Mouse (Mus musculus) embryonic facial prominence, embryonic 13.5 days (tissue): ENCODE data around the gene Lin37. TPM values are rescaled to one million over a fixed set of nuclear protein-coding genes. Genes with fewer than 3 reads are reported as not detected.
A peak's percentile ranks its signal among the peaks of the same experiment; 100 is the strongest.

ENCODE experiments used
- ATAC-seq: fragments of 200-750 bp; cut with Nextera tagmentation; 2 replicates; pipeline ENCODE4 v1.8.0; 2017; ENCODE audit warnings: low read depth; ENCODE audit not compliant: insufficient number of reproducible peaks, insufficient read depth, low FRiP score, low TSS enrichment
- H3K27ac ChIP-seq: fragments of 300-500 bp; sonication (generic); 2 replicates; pipeline ENCODE4 v1.5.1; 2015; ENCODE audit warnings: moderate library complexity, mild to moderate bottlenecking, inconsistent platforms
- H3K27me3 ChIP-seq: fragments of 300-500 bp; sonication (generic); 2 replicates; pipeline ENCODE4 v1.6.1; 2015; ENCODE audit warnings: mild to moderate bottlenecking, inconsistent platforms
- H3K36me3 ChIP-seq: fragments of 300-500 bp; sonication (generic); 2 replicates; pipeline ENCODE4 v1.6.1; 2015; ENCODE audit warnings: mild to moderate bottlenecking, inconsistent platforms
- H3K4me1 ChIP-seq: fragments of 300-500 bp; sonication (generic); 2 replicates; pipeline ENCODE4 v1.6.1; 2015; ENCODE audit warnings: inconsistent platforms
- H3K4me2 ChIP-seq: fragments of 300-500 bp; sonication (generic); 2 replicates; pipeline ENCODE4 v1.6.1; 2015; ENCODE audit warnings: moderate library complexity, mild to moderate bottlenecking, inconsistent platforms
- H3K4me3 ChIP-seq: fragments of 300-500 bp; sonication (generic); 2 replicates; pipeline ENCODE4 v1.5.1; 2015; ENCODE audit warnings: mild to moderate bottlenecking, inconsistent platforms
- H3K9ac ChIP-seq: fragments of 300-500 bp; sonication (generic); 2 replicates; pipeline ENCODE4 v1.6.1; 2015; ENCODE audit warnings: mild to moderate bottlenecking, inconsistent platforms
- H3K9me3 ChIP-seq: fragments of 300-500 bp; sonication (generic); 2 replicates; pipeline ENCODE4 v1.6.1; 2016; ENCODE audit warnings: inconsistent platforms
- WGBS: fragments of 180-500 bp; shearing (Covaris S2); methylation state at CpG from one replicate; pipeline ENCODE4 v1.1.7; 2015; ENCODE audit warnings: mixed read lengths; 5-methylcytosine and 5-hydroxymethylcytosine counted together
- polyA plus RNA-seq: library from polyadenylated mRNA; unstranded; fragments of >200 nt; fragmentation: Nextera tagmentation; extraction: Ambion mirVana; gene quantifications from 2 replicates; pipeline ENCODE4 v1.2.1, GENCODE M21; 2015

The Lin37 gene
- polyA plus RNA-seq, 1 experiment from 2014 or later = 47.7 TPM

DNA sequence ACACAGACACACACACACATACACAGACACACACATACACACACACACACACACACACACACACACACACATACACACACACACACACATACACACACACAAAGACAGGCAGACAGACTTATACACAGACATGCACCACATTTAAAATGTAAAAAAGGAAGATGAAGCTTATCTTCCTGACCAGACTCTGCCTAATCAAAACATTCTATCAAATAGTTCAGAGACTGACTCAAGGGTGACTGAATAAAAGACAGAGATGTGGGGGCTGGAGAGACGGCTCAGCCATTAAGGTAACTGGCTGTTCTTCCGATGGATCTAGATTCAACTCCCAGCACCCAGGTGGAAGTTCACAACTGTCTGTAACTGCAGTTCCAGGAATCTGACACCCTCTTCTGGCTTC, 15.3 kb downstream of the Lin37 start:
- H3K4me3 ChIP-seq = no peak overlapping the region
- no peak for ATAC-seq
- 93% methylated on average over 2 of the region's 2 CpGs for WGBS
- no peaks in the 10 kb centered on the region for H3K4me1 ChIP-seq
- H3K27ac ChIP-seq = no peak overlapping the region
- no peaks in the 10 kb centered on the region for H3K27me3 ChIP-seq
- H3K9ac ChIP-seq = no peak overlapping the region
- no peak overlapping the region for H3K4me2 ChIP-seq
- H3K9me3 ChIP-seq = no peaks in the 10 kb centered on the region
- H3K36me3 ChIP-seq = peaks cover 58% of the 10 kb centered on the region

DNA sequence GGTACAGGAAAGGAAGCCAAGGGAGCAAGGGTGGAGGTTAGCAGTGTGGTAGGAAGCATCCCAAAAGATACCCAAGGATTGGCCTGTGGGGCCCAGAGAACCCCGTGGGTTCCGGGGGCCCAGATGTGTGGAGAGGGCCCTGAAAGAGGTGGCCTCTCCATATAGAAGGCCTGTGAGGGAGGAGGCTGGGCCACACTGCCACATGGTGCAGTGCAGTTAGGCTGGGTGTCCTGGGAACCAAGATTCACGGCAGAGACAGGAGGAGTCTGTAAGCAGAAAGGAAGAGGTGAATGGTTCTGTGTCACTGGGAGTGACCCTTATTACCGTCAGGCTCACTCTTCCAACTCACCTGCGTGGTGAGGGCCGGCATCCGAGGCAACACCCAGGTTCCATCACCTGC, 19.1 kb downstream of the Lin37 start:
- H3K4me2 ChIP-seq = no peak overlapping the region
- H3K27ac ChIP-seq = no peak overlapping the region
- H3K9me3 ChIP-seq = no peaks in the 10 kb centered on the region
- peaks cover 43% of the 10 kb centered on the region for H3K36me3 ChIP-seq
- 0 out of 2 replicates have a peak overlapping the region, but pooled peaks have one; percentile 27 for H3K9ac ChIP-seq
- ATAC-seq = no peak
- 92% methylated on average over 7 of the region's 7 CpGs for WGBS
- no peaks in the 10 kb centered on the region for H3K27me3 ChIP-seq
- H3K4me3 ChIP-seq = no peak overlapping the region
- peaks cover under 1% of the 10 kb centered on the region for H3K4me1 ChIP-seq

DNA sequence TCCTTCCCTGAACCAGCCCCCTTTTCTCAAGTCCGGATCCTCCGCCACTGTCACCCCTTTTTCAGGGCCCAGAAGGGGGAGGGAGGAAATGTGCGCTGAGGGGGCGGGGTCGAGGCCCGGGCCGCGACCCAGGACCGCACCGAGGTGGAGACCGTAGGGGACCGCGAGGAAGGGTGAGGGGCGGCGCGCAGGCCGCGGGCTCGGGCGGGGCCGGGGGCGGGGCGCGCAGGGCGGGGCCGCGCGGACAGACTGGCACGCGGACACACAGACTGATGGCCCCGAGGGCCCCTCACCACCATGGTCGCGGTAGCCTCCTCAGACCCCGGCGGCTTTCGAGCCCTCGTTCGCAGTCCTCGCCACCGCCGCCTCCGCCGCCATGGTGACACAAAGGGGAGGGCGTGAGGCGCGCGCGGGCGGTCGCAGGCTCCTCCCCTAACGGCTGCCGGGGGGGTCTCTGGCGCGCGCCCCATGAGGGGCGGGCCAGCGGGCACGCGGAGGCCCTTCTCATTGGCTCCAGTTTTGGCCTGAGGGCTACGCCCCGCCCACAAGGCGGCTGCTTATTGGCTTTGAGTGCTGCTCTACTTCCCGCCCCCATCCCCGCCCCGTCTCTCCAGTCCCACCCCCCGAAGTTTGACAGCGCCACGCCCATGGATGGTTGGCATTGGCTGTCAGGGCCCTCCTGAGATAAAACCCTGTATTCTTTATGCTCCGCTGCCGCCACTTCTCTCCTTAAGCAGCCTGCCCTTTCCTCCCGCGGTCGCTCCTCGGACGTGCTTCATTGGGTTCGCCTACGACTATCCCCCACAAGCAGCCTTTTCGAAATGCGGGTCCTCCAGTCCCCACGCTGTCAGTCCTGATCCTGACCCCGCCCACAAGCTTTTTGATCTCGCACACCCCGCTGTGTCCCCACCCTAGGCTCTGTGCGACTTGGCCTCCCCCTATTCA, 24.7 kb downstream of the Lin37 start, which contains the start of gene Arhgap33:
Arhgap33 (minus strand) TSS at position 428 of the 945 bp plus-strand sequence.
- peak within 1 kb of the TSS; percentile 71 for H3K27ac ChIP-seq

DNA sequence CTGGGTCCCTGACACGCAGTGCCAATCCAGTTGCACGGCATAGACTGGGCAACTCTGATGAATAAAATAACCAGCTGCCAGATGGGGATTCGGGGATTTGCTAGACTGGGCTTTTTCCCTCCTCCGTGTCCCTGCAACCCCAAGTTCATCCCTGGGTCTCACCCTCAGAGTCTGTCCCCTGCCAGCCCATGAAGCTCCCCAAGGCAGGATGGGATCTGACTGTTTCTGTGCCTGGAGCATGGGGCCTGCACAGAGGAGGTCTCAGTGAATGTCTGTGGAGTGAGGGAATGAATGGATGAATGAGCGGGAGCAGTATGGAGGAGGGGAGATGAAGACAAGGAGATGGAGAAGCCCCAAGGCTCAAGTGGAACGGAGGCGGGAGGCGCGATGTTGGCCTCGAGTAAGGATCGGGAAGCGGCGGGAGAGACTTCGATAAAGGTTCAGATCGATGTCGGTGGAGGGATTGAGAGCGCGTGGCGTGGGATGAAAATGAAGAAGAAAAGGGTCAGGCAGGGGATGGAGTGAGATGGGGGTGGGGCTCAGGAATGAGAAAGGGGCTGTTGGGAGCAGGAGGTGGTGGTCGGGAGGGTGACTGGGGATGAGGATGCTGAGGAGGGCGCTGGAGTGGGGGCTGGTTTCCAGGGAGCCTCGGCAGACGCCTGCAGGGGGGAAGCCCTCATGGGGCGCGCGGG, 25.6 kb downstream of the Lin37 start:
- peaks cover 40% of the 10 kb centered on the region for H3K36me3 ChIP-seq
- ATAC-seq = no peak
- H3K27ac ChIP-seq = peak overlapping the region; percentile 71

More for the DNA sequence above, 24.7 kb downstream of the Lin37 start, which contains the start of gene Arhgap33:
- Histone ChIP-seq H3K9me3 (no peaks in the 10 kb centered on the region), H3K4me3 (peak within 1 kb of the TSS; percentile 70), H3K9ac (peak within 1 kb of the TSS; percentile 78), H3K36me3 (peaks cover 40% of the 10 kb centered on the region), H3K27me3 (no peaks in the 10 kb centered on the region), H3K4me1 (peaks cover 34% of the 10 kb centered on the region), H3K4me2 (peak within 1 kb of the TSS; percentile 76)
- WGBS = 2% methylated on average over 43 of the region's 84 CpGs
- ATAC-seq = peak; percentile 87

DNA sequence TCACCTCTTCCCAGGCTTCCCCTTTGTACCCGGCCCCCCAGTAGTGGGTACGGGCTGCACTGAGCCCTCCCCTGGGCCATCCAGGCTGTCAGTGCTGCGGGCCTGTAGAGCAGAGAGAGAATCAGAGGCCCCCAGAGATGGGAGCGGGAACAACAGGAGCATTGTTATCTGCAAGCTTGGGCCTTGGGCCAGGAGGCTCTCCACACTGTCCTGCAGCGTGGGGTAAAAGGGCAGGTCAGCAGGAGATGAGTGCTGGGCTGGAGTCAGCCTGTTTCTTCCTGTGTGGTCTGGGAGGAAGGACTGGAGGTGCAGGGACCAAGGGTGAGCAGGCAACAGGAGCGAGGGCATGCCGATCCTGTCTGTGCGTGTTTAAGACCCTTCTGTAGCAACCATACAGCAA, 26.7 kb downstream of the Lin37 start:
- no peak overlapping the region; the same call in 1 of the 2 replicates for H3K4me3 ChIP-seq
- H3K4me2 ChIP-seq = peak overlapping the region; percentile 76
- H3K9me3 ChIP-seq = no peaks in the 10 kb centered on the region
- H3K27ac ChIP-seq = no peak overlapping the region
- no peak for ATAC-seq
- WGBS = 19% methylated on average over 8 of the region's 8 CpGs
- H3K9ac ChIP-seq = peak overlapping the region; percentile 78
- H3K36me3 ChIP-seq = peaks cover 43% of the 10 kb centered on the region
- H3K4me1 ChIP-seq = peaks cover 34% of the 10 kb centered on the region
- no peaks in the 10 kb centered on the region for H3K27me3 ChIP-seq

More for the DNA sequence above, 25.6 kb downstream of the Lin37 start:
- peak overlapping the region; percentile 78 for H3K9ac ChIP-seq
- no peaks in the 10 kb centered on the region for H3K27me3 ChIP-seq
- peak overlapping the region; percentile 70 for H3K4me3 ChIP-seq
- WGBS = 6% methylated on average over 25 of the region's 26 CpGs
- H3K9me3 ChIP-seq = no peaks in the 10 kb centered on the region
- H3K4me2 ChIP-seq = peak overlapping the region; percentile 76
- H3K4me1 ChIP-seq = peaks cover 34% of the 10 kb centered on the region

DNA sequence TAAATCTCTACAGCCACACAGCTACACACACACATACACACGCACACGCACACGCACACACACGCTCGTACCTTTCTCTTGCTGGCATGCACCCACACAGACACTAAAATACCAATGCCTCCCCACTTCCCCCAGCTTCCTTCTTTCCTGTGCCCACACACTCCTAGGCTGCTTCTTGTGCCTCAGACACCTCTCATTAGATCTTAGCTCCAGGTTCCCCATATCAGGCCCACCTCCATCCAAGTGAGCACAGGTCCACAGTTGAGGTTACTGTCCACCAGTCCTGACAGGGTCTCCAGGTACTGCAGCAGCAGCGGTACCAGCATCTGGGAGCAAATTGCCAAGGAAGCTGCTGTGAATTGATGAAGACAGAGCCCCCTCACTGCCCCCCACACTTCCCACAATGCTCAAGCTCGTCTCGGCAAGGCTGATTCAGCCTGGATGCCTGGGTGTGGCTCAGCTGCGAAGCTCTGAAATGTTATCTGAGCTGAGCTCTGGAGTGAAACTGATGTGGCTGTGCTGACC, 28.3 kb downstream of the Lin37 start:
- peaks cover 57% of the 10 kb centered on the region for H3K36me3 ChIP-seq

DNA sequence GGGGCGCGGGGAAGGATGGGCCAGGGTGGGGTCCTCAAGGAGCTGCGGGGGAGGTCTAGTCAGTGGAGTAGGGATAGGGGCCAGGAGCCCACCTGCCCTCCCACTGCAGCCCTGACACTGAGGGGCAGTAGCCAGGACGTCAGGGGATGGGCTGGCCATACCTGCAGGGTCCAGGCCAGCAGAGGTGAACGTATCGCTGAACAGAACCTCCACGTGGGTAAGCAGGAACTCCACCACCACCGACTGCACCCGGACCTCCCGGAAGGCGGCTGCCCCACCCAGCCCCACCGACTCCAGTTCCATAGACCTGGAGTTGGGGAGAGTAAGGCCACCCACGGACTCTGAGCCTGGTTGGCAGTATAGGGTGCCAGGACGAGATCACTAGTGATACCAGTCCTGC, 32.7 kb downstream of the Lin37 start:
- Histone ChIP-seq H3K4me3 (peak overlapping the region; percentile 27), H3K27ac (peak overlapping the region; percentile 84), H3K4me2 (peak overlapping the region; percentile 53), H3K27me3 (no peaks in the 10 kb centered on the region), H3K9me3 (no peaks in the 10 kb centered on the region), H3K36me3 (peaks cover 93% of the 10 kb centered on the region), H3K4me1 (peaks cover 26% of the 10 kb centered on the region), H3K9ac (peak overlapping the region; percentile 64; the same call in 1 of the 2 replicates)
- 78% methylated on average over 14 of the region's 14 CpGs for WGBS
- ATAC-seq = no peak

More for the DNA sequence above, 28.3 kb downstream of the Lin37 start:
- WGBS = 71% methylated on average over 9 of the region's 9 CpGs
- peak overlapping the region; percentile 78 for H3K9ac ChIP-seq
- no peaks in the 10 kb centered on the region for H3K9me3 ChIP-seq
- no peak overlapping the region for H3K4me2 ChIP-seq
- ATAC-seq = no peak
- H3K4me1 ChIP-seq = peaks cover 42% of the 10 kb centered on the region
- H3K27ac ChIP-seq = no peak overlapping the region
- no peak overlapping the region for H3K4me3 ChIP-seq
- H3K27me3 ChIP-seq = no peaks in the 10 kb centered on the region

DNA sequence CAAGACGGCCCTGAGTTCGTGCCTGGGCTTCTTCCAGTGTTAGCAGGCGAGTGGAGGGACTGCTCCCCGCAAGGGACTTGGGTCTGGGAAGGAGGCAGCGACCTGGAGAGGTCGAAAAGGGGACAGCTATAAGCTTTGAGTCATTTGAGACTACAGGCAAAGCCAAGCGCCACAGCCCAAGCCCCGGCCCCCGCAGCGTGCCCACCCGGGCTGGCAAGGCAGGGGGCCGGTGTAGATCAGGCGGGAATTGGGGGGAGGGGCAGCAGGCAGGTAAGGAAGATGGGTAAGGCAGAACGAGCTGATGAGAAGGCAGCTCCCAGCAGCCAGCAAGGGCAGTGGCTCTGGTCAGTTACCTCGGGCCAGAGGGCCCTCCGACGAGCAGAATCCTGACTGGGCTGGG, 33.2 kb downstream of the Lin37 start:
- H3K27me3 ChIP-seq = no peaks in the 10 kb centered on the region
- H3K27ac ChIP-seq = peak overlapping the region; percentile 84
- H3K4me3 ChIP-seq = peak overlapping the region; percentile 27
- 11% methylated on average over 17 of the region's 17 CpGs for WGBS
- H3K4me2 ChIP-seq = peak overlapping the region; percentile 53
- peaks cover 88% of the 10 kb centered on the region for H3K36me3 ChIP-seq
- ATAC-seq = no peak
- H3K9ac ChIP-seq = peak overlapping the region; percentile 64
- H3K4me1 ChIP-seq = peaks cover 23% of the 10 kb centered on the region
- no peaks in the 10 kb centered on the region for H3K9me3 ChIP-seq

DNA sequence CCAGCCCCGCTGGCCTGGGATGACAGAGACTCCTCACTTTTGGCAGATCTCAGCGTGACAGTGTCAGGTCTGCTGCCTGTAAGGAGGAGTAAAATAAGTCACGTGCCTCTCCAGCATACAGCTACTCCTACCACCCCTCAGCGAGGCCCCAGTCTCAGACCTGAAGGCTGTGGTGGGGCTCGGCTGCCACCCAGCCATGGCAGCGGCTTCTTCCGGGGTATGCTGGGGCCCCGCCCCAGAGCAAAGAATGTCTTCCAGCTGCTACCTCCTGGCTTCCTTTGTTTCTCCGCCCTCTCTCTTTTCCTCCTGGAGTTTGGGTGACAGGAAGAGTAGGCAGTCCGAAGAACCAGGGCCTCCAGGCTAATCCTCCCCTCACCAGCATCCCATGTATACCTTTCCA, 33.7 kb downstream of the Lin37 start:
- 14% methylated on average over 10 of the region's 10 CpGs for WGBS
- H3K36me3 ChIP-seq = peaks cover 84% of the 10 kb centered on the region

DNA sequence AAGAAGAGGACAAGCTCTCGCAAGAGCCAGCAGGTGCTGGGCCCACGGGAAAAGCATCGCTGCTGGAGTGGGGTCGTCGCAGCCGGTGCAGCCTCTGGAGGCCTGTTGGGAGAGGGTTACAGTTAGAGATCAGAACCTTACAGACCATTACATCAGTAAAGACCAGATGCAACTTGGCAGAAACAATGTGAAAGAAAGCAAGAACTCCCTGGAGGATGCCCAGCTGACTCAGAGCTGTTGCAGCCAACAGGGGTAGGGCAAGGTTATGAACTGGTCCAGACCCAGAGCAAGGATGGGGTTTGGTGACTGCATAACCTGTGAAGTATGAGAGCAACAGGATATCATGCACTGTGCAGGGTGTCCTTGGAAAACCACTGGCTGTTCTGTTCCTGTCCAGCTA, 35.2 kb downstream of the Lin37 start:
- Histone ChIP-seq H3K9ac (no peak overlapping the region), H3K27me3 (no peaks in the 10 kb centered on the region), H3K4me3 (no peak overlapping the region), H3K9me3 (no peaks in the 10 kb centered on the region), H3K4me2 (no peak overlapping the region), H3K36me3 (peaks cover 70% of the 10 kb centered on the region), H3K27ac (no peak overlapping the region), H3K4me1 (peaks cover 20% of the 10 kb centered on the region)
- 83% methylated on average over 6 of the region's 6 CpGs for WGBS
- no peak for ATAC-seq

More for the DNA sequence above, 33.7 kb downstream of the Lin37 start:
- Histone ChIP-seq H3K4me2 (peak overlapping the region; percentile 53), H3K4me1 (peaks cover 20% of the 10 kb centered on the region), H3K9ac (peak overlapping the region; percentile 64), H3K27ac (peak overlapping the region; percentile 84), H3K4me3 (peak overlapping the region; percentile 27), H3K27me3 (no peaks in the 10 kb centered on the region), H3K9me3 (no peaks in the 10 kb centered on the region)
- ATAC-seq = no peak

DNA sequence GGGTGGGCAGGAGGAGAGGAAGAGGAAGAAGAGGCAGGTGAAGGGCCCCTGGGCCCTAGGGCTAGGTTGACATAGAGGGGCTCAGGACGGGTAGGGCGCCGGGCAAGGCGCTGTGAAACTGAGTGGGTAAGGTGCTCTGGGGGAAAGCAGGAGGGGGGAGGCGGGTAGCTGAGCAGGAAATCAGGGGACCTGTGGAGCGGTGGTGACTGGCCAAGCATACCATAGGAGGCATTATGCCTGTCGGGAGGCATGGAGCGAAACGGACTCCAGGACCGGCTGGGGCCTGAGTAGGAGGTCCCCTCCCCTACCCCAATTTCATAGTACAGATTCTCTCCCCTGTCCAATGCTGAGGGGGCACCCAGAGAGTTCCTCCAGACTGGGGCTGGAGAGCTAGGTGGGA, 36.8 kb downstream of the Lin37 start:
- no peak for ATAC-seq
- Histone ChIP-seq H3K4me3 (no peak overlapping the region), H3K27ac (no peak overlapping the region), H3K4me1 (peaks cover 20% of the 10 kb centered on the region), H3K9ac (no peak overlapping the region), H3K36me3 (peaks cover 54% of the 10 kb centered on the region), H3K27me3 (no peaks in the 10 kb centered on the region), H3K9me3 (no peaks in the 10 kb centered on the region), H3K4me2 (no peak overlapping the region)
- WGBS = 88% methylated on average over 10 of the region's 10 CpGs
